Mouse (Mus musculus): Measurements from ENCODE around the gene Vamp2.

Gene Vamp2

GRCm38 (mm10) chr11:69088103-69088855, at the start of gene Vamp2:
Gene Vamp2 (plus strand): TSS chr11:69088490.
- DNase-seq: peak; percentile 79 to 92

- DNase-seq: peak; percentile 66 to 74
Measured at GRCm38 (mm10) chr11:69045531-69046394, 42.5 kb upstream of the Vamp2 start, which contains the start of gene Aurkb. Gene Aurkb (plus strand): TSS chr11:69045647.

DNA sequence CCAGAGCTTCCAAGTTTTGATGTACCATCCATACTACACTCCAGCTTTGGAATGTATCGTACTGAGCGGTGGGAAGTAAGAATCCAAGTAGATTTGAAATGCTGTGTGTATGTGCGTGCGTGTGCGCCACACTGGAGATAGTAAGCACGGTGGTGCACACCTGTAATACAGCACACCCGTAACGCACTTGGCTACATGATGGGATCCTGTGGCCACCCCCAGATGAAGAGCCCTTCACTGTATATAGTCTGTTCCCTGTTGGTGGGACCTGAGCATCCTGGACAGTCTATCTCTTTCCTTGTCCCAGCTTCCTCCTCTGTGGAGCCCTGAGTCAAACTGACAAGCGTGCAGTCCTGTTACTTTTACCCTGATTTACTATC, 41.9 kb upstream of the Vamp2 start:
- DNase-seq: no peak

- no peak for DNase-seq
Measured at GRCm38 (mm10) chr11:69047592-69047991, 40.7 kb upstream of the Vamp2 start.

DNA sequence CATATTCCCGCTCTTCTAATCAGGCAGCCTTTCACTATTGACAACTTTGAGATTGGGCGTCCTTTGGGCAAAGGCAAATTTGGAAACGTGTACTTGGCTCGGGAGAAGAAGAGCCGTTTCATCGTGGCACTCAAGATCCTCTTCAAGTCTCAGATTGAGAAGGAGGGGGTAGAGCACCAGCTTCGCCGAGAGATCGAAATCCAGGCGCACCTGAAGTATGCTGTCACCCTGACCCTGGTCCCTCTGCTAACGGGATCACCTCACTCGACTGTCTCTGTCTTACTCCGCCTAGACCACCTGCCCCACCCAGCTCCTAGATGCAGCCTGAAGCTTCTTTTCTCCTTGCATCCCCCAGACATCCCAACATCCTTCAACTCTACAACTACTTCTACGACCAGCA, 40.1 kb upstream of the Vamp2 start:
- no peak for DNase-seq

- no peak for DNase-seq
Measured at GRCm38 (mm10) chr11:69050748-69051147, 37.5 kb upstream of the Vamp2 start.

- DNase-seq: no peak
Measured at GRCm38 (mm10) chr11:69051771-69052170, 36.5 kb upstream of the Vamp2 start.

- no peak for DNase-seq
Measured at GRCm38 (mm10) chr11:69052824-69053421, 35.4 kb upstream of the Vamp2 start.

DNA sequence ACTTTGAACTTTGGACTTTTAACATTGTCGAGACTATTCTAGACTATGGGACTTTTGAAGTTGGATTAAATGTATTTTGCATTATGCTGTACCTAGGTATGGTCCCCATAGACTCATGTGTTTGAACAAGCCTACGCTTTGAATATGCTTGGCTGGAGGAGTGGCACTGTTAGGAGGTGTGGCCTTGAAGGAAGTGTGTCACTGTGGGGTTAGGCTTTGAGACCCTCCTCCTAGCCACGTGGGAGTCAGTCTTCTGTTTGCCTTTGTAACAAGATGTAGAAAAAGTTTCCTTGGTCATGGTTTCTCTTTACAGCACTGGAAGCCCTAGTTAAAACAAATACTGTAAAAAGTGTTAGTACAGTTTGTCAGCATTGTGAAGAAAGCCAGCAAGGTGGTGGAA, 34.4 kb upstream of the Vamp2 start:
- DNase-seq: no peak

DNA sequence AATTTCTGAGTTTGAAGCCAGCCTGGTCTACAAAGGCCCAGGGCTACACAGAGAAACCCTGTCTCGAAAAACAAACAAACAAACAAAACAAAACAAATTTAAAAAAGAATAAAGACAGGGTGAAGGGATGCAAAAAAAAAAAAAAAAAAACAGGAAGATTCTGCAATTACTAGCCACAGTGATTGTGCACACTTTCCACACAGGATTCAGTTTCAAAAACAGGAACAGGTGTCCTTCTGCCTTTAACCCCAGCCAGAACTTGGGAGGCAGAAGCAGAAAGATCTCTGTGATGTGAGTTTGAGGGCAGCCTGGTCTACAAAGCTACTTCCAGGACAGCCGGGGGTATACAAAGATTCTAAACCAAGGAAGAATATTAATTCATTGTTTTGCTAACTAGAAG, 30.0 kb upstream of the Vamp2 start:
- no peak for DNase-seq

- no peak for DNase-seq
Measured at GRCm38 (mm10) chr11:69058729-69059356, 29.4 kb upstream of the Vamp2 start.

DNA sequence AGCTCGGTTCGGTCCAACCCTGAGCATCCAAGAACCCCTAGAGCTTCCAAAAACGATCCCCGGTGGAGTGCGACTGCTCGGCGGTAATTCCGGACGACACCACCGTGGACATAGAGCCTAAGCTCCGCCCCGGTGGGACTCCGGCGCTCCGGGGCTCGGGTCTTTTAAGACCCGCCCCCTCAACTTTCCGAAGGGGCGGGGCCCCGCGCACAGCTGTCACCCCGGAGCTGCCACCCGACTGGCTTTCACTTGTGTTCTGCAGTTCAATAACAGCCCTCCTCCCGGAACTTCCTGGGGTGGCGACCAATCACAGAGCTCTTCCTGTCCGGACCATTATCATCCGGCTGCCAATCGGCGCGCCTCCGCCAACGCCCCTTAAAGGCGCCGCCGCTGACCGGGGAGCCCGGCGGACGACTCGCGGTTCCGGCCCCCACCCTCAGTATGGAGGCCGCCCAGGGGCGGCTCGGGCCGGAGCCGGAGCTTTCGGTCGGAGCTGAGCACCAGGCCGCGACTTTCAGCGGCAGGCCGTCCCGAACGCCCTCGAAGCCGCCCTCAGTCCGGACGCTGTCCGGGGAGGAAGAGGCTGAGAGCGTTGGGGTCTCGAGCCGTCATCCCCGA, 28.8 kb upstream of the Vamp2 start, which contains the start of gene Borcs6:
Gene Borcs6, plus strand, starts transcription at position 361 of the 618 bp plus-strand sequence.
- peak; percentile 89 to 91 for DNase-seq

- no peak for DNase-seq
Measured at GRCm38 (mm10) chr11:69059975-69060411, 28.3 kb upstream of the Vamp2 start.

- DNase-seq: peak in 1 of 2 experiments; percentile 27
Measured at GRCm38 (mm10) chr11:69060448-69061254, 27.6 kb upstream of the Vamp2 start.

DNA sequence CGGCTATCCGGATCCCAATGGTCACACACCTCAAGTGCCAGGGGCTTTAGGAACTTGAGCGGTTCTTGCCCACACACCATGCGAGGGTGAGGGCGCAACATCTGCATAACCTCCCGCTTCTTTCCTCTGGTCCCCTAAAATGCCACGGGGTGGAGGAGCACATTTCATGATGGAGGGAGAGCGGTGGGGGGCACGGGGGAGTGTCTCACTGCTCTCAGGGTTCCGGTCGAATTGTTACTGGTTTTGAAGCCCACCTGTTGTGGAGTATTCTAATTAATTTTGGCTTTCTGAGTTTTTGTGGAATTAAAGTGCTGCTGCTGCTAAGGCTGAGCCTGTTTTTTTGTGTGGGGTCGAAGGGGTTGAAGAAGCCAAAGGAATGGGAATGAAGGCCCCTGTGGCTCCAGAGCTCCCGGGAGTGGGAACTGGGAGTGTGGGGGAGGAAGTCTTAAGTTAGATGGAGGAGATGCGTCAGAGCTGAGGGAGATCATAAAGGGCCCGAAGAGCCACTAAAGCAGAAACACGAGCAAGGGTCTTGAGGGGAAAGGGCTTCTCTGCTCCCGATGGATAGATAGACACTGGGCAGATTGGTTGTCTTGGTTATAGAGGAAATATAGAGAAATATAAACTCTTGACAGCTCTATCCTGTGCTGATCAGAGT, 26.9 kb upstream of the Vamp2 start:
- DNase-seq: no peak

DNA sequence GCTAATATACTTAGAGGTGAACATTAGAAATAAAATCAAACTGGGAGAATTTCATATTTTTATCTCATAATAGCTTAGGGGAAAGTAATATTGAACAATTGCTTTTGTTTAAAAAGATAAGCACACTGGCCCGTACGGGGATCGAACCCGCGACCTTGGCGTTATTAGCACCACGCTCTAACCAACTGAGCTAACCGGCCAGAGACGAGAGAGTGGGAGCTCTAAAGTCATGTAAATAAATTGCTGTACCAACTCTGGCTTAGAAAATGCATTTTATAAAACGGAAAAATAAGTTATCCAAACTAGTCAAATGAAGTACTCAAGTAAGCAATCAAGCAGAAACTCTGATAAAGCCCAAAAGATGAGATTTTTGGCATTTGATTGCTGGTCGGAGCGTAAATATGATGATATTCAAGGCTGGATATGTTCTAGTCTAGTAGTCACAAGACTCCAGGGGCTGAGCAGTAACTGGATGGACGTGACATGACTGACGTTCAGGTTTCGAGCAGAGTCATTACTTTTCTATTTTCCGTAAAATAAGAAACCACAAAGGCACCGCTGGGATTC, 26.0 kb upstream of the Vamp2 start:
- DNase-seq: peak; percentile 63 to 82

GRCm38 (mm10) chr11:69062761-69063224, 25.5 kb upstream of the Vamp2 start:
- peak; percentile 90 to 94 for DNase-seq

DNA sequence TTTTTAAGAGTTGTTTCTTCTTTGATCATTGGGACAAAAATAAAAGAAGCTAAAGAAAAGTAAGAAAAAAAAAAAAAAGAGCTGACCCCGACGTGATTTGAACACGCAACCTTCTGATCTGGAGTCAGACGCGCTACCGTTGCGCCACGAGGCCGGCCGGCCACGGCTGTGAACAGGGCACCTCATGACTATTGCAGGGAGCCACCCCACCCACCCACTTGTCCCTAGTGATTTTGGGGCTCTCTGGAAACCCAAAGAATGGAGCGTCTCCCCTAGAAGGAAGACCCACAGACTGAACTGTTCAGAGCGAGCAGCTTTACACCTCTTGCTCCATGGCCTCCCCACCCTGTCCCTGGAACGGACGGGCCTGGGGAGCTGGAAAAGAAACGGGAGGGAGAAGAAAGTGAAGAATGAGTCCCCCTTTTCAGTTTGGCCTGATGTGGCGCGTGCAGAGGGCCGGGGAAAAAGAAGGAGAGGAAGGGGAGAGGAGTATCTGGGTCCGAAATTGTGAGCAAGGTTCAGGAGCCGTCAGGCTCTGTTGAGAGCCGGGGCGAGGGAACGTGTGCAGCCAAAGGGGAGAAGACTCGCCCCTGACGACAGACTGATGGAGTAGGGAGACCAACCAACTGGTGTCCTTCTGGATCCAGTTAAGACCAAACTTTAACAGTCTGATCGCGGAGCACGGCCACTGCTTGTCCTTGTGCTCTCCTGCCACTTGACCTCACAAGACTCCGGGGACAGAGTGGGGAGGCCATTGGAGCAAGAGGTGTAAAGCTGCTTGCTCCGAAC, 24.7 kb upstream of the Vamp2 start:
- DNase-seq: peak; percentile 63 to 83

All from spleen, adult 18-20 months (tissue).